Mouse (Mus musculus) ES-Bruce4 (cell line): Measurements from ENCODE around the gene Tada2a. TPM values are rescaled to one million over a fixed set of nuclear protein-coding genes. Genes with fewer than 3 reads are reported as not detected.

ENCODE experiments used
- H3K27ac ChIP-seq: 2 replicates; pipeline ENCODE4 v1.5.1; 2012; ENCODE audit warnings: low read length, inconsistent platforms; ENCODE audit not compliant: insufficient read depth
- H3K27me3 ChIP-seq: 2 replicates; pipeline ENCODE4 v1.6.1; 2012; ENCODE audit warnings: mild to moderate bottlenecking, low read length, inconsistent platforms; ENCODE audit not compliant: control insufficient read depth, poor library complexity, insufficient read depth, severe bottlenecking
- H3K36me3 ChIP-seq: 2 replicates; pipeline ENCODE4 v1.6.1; 2012; ENCODE audit warnings: inconsistent platforms, mild to moderate bottlenecking, low read length, moderate library complexity; ENCODE audit not compliant: control insufficient read depth, poor library complexity, insufficient read depth, severe bottlenecking
- H3K4me1 ChIP-seq: one replicate; pipeline ENCODE4 v1.8.1; 2011; ENCODE audit warnings: low read length; ENCODE audit not compliant: control insufficient read depth, insufficient read depth
- H3K4me3 ChIP-seq: 2 replicates; pipeline ENCODE4 v1.5.1; 2011; ENCODE audit warnings: low read depth, mild to moderate bottlenecking, low read length
- H3K9ac ChIP-seq: 2 replicates; pipeline ENCODE4 v1.6.1; 2012; ENCODE audit warnings: low read depth, mild to moderate bottlenecking, inconsistent platforms; ENCODE audit not compliant: poor library complexity, severe bottlenecking
- H3K9me3 ChIP-seq: replicated peaks from 2 replicates; pipeline ENCODE4 v1.6.1; 2012; ENCODE audit warnings: mild to moderate bottlenecking, low read length, inconsistent platforms; ENCODE audit not compliant: control insufficient read depth, poor library complexity, insufficient read depth, severe bottlenecking
- CTCF ChIP-seq: IDR thresholded peaks from one replicate; pipeline ENCODE4 v1.8.1; 2011; ENCODE audit warnings: low read depth, low read length
- EP300 ChIP-seq: IDR thresholded peaks from 2 replicates; pipeline ENCODE4 v1.6.1; 2011; ENCODE audit warnings: low read depth, low read length; ENCODE audit not compliant: insufficient read depth
- POLR2A ChIP-seq: IDR thresholded peaks from one replicate; pipeline ENCODE4 v1.8.1; 2011; ENCODE audit warnings: low read length; ENCODE audit not compliant: insufficient read depth
- polyA plus RNA-seq: library from polyadenylated mRNA; stranded (reverse); fragments of >200 nt; gene quantifications from 2 replicates; pipeline ENCODE4 v1.2.4, GENCODE M21; 2011; ENCODE audit warnings: low read depth; ENCODE audit not compliant: missing spikeins, insufficient read depth, insufficient read length

The Tada2a gene
- polyA plus RNA-seq, 1 experiment = 95.8 TPM

DNA sequence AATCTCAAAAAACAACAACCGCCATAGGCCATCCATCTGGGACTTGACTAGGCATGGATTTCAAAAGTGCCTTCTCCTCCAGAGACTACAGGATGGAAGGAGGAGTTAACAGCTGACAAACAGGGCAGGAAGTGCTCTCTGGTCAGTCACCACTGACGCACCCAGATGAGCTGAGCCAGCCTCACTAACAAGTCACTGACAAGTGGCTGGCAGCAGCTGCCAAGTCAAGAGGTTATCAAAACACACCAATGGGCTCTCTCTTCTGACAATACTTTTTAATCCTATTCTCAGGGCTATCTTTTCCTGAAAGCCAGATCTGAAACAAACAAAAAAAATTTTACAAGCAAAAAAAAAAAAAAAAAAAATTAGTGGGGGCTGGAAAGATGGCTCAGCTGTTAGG is 66.6 kb downstream of the Tada2a start:
- no peak for TF ChIP-seq CTCF
- TF ChIP-seq EP300 = no peak
- no peak for TF ChIP-seq POLR2A
- Histone ChIP-seq H3K36me3 (no peaks in the 10 kb centered on the region), H3K4me3 (no peak overlapping the region), H3K9me3 (no peaks in the 10 kb centered on the region), H3K9ac (0 out of 2 replicates have a peak overlapping the region, but pooled peaks have one; percentile 10), H3K27me3 (peaks cover 2% of the 10 kb centered on the region; the same call in 1 of the 2 replicates), H3K27ac (no peak overlapping the region), H3K4me1 (no peaks in the 10 kb centered on the region)

DNA sequence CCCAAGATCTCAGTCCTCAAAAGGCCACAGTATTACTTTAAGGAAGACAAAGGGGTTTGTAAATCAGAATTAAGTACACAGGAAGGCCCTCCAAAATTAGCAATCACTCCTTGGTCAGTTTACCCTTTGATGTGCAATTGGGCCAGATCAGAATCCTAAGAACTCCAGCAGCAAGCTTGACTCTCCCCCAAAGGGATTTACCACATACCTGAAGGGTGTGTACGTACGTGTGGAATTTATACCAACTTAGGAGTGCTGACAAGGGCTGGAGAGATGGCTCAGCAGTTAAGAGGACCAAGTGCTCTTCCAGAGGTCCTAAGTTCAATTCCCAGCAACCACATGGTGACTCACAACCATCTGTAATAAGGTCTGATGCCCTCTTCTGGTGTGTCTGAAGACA is 67.5 kb downstream of the Tada2a start:
- Histone ChIP-seq H3K9me3 (no peaks in the 10 kb centered on the region), H3K4me3 (no peak overlapping the region), H3K36me3 (no peaks in the 10 kb centered on the region), H3K9ac (no peak overlapping the region), H3K4me1 (no peaks in the 10 kb centered on the region), H3K27me3 (no peaks in the 10 kb centered on the region), H3K27ac (no peak overlapping the region)
- no peak for TF ChIP-seq CTCF
- TF ChIP-seq POLR2A = no peak
- TF ChIP-seq EP300 = no peak

DNA sequence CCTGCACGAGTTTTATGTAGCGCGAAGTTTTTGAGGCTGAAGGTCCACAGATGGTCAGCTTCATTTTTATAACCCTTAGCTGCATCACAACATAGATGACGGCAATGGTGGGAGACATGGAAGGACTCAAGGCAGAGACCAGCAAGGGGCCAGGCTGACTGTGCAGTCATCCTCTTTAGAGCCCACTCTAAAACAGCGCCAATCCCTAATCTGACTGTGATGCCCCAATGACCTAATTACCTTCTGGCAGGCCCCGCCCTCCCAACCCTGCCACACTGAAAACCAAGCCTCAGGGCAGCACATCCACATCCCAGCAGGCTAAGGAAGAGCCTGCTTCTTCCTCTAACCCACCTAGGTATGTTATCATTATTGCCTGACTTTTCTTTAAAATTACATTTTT is 68.8 kb downstream of the Tada2a start:
- Histone ChIP-seq H3K9me3 (no peaks in the 10 kb centered on the region), H3K36me3 (no peaks in the 10 kb centered on the region), H3K4me1 (no peaks in the 10 kb centered on the region), H3K4me3 (no peak overlapping the region), H3K27me3 (no peaks in the 10 kb centered on the region), H3K27ac (no peak overlapping the region), H3K9ac (no peak overlapping the region)
- TF ChIP-seq POLR2A (no peak), EP300 (no peak), CTCF (no peak)

DNA sequence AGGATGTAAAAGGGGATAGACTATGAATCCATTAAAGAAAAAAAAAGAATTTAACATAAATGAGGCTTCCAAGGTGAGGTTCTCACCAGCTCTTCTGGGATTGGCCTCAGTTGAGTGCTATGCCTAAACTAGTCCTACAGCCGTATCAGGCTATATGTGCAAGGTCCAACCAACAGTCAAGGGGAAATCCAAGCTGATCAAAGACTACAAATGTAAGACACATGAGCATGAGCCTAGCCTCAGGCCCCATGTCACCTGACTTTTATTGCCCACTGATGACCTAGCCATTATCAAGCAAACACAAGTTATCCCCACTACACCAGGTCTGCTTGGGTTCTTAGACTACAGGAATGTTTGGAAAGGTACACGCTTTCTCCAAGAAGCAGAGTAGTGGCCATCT is 69.6 kb downstream of the Tada2a start:
- H3K27ac ChIP-seq = no peak overlapping the region
- H3K27me3 ChIP-seq = no peaks in the 10 kb centered on the region
- H3K36me3 ChIP-seq = no peaks in the 10 kb centered on the region
- no peak overlapping the region for H3K9ac ChIP-seq
- no peak for TF ChIP-seq POLR2A
- no peaks in the 10 kb centered on the region for H3K4me1 ChIP-seq
- H3K4me3 ChIP-seq = no peak overlapping the region
- no peaks in the 10 kb centered on the region for H3K9me3 ChIP-seq

DNA sequence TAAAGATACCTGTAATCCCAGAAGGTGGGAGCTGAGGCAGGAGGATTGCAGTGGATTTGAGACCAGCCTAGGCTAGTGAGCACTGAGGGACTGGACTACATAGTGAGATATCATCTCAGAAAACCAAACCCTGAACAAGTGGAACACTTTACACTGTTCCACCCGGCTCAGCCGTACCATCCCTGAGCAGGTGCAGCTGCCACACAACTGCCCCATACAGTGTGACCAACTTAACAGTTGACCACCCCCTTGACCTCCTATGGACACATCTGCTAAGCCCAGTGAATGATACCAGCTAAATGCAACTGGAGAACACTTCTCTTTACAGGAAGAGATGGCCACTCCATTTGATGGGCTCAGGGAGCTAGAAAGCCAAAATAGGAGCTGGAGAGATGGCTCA is 72.0 kb downstream of the Tada2a start:
- H3K4me3 ChIP-seq = no peak overlapping the region
- TF ChIP-seq POLR2A = no peak
- TF ChIP-seq EP300 = no peak
- TF ChIP-seq CTCF = no peak
- no peaks in the 10 kb centered on the region for H3K36me3 ChIP-seq

DNA sequence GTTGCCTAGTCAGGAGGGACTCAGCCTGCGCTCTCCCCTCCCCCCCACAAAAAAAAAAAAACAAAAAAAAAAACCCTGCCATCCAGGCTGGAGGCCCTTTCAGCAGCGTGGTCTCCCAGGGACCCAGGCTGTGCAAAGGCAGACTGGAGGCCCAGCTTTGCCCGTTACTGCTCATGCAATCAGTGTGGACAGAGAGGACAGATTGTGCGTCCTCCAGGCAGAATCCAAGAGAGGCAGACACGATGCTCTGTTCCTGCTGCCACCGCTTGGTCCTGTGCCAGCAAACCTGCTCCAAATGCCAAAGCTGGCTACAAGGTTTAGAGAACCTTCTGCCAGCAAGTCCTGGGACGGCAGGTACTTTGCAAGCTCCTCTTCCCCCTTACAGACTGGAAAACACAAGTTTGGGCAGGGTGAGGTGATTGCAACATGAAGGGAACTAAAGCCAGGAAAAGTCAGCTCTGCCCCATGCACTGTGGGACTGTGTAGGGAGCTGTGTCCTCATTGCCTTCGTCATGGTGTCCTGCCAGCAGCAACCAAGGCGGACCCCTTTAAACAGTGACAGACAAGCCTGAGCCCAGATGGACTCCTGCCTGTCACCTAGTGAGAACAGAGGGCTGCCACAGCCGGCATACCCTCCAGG is 75.8 kb downstream of the Tada2a start:
- H3K9me3 ChIP-seq = no peaks in the 10 kb centered on the region
- no peak for TF ChIP-seq POLR2A
- TF ChIP-seq CTCF = no peak
- TF ChIP-seq EP300 = no peak
- H3K4me1 ChIP-seq = no peaks in the 10 kb centered on the region
- H3K4me3 ChIP-seq = no peak overlapping the region
- no peak overlapping the region for H3K9ac ChIP-seq
- no peak overlapping the region for H3K27ac ChIP-seq
- H3K27me3 ChIP-seq = no peaks in the 10 kb centered on the region
- no peaks in the 10 kb centered on the region for H3K36me3 ChIP-seq

More for the DNA sequence above, 72.0 kb downstream of the Tada2a start:
- Histone ChIP-seq H3K27ac (no peak overlapping the region), H3K27me3 (no peaks in the 10 kb centered on the region), H3K4me1 (no peaks in the 10 kb centered on the region), H3K9me3 (no peaks in the 10 kb centered on the region), H3K9ac (no peak overlapping the region)
